Mouse (Mus musculus) heart, postnatal 0 days (tissue): ENCODE measurements at regions not wholly inside any gene's neighbourhood (a gene's known extent, or its start where the extent isn't known, plus 50 kb on each side); places are given as distances from the start of the nearest gene placed in this dataset.

Experiments used
- ATAC-seq: fragments of 200-750 bp; cut with Nextera tagmentation; 2 replicates; pipeline ENCODE4 v1.8.0; 2017; ENCODE audit warnings: low read depth, moderate number of reproducible peaks, moderate library complexity; ENCODE audit not compliant: insufficient read depth
- DNase-seq: peaks from one replicate; pipeline ENCODE4 v3.0.0-alpha.2; 2016; ENCODE audit warnings: low spot score
- H3K27ac ChIP-seq: fragments of 300-500 bp; sonication (generic); 2 replicates; pipeline ENCODE4 v1.5.1; 2014; ENCODE audit warnings: low read depth, mild to moderate bottlenecking
- H3K27me3 ChIP-seq: fragments of 300-500 bp; sonication (generic); 2 replicates; pipeline ENCODE4 v1.6.1; 2014; ENCODE audit warnings: low read length, mixed read lengths; ENCODE audit not compliant: control insufficient read depth, insufficient read depth
- H3K36me3 ChIP-seq: fragments of 300-500 bp; sonication (generic); replicated peaks from 2 replicates; pipeline ENCODE4 v1.6.1; 2014; ENCODE audit warnings: low read length, mixed read lengths; ENCODE audit not compliant: control insufficient read depth, insufficient read depth
- H3K4me1 ChIP-seq: fragments of 300-500 bp; sonication (generic); 2 replicates; pipeline ENCODE4 v1.6.1; 2014; ENCODE audit warnings: antibody characterized with exemption; ENCODE audit not compliant: control insufficient read depth, insufficient read depth
- H3K4me2 ChIP-seq: fragments of 300-500 bp; sonication (generic); 2 replicates; pipeline ENCODE4 v1.6.1; 2014; ENCODE audit warnings: low read depth, mild to moderate bottlenecking, low read length, moderate library complexity
- H3K4me3 ChIP-seq: fragments of 300-500 bp; sonication (generic); 2 replicates; pipeline ENCODE4 v1.5.1; 2014; ENCODE audit warnings: low read depth, low read length
- H3K9ac ChIP-seq: fragments of 300-500 bp; sonication (generic); replicated peaks from 2 replicates; pipeline ENCODE4 v1.6.1; 2014; ENCODE audit warnings: low read depth, low read length, mixed read lengths
- H3K9me3 ChIP-seq: fragments of 300-500 bp; sonication (generic); replicated peaks from 2 replicates; pipeline ENCODE4 v1.6.1; 2016; ENCODE audit warnings: low read length; ENCODE audit not compliant: control insufficient read depth
- CTCF ChIP-seq: IDR thresholded peaks from 2 replicates; pipeline ENCODE4 v1.5.1; 2016; ENCODE audit warnings: antibody characterized with exemption, control low read depth, low read depth
- EP300 ChIP-seq: IDR thresholded peaks from 2 replicates; pipeline ENCODE4 v1.6.1; 2016; ENCODE audit warnings: antibody characterized with exemption, low read depth
- WGBS: fragments of 180-500 bp; shearing (Covaris S2); extraction: QIAGEN DNeasy Blood & Tissue Kit; methylation state at CpG from one replicate; pipeline ENCODE4 v1.1.7; 2014; 5-methylcytosine and 5-hydroxymethylcytosine counted together

DNA sequence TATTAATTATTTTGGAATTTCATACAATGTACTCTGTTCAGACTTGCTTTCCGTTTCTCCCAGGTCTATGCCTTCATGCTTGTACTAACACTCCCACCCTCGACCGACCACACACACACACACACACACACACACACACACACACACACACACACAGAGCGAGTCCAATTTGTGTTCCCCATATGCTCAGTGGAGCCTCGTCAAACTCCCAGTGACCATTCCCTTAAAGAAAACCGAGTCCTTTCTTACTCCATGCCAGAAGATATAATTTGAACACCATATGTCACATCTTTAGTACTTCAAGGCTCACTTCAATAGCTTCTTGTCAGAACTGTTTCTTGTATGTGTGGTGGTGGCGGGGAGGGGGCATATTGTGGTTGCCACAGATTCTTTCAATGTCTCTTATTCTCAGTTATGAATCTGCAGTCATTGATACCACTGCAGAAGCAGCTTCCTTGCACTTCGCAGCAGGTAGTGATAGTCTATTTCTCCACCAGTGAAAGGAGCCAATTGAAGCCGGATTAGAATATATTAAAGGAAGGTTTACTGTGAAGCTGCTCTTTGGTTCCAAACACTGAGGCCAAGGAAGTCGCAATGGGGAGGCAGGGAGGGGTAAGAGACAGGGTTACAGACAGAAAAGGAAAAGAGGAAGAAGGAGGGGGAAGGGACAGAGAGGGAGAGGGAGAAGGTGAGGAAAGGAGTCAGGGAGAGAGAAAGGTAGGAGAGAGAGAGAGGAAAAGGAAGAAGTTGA lies 672.3 kb downstream of the Vgll3 start:
- H3K4me1 ChIP-seq = no peaks in the 10 kb centered on the region
- TF ChIP-seq CTCF = no peak
- no peak for TF ChIP-seq EP300
- H3K4me3 ChIP-seq = no peak overlapping the region
- ATAC-seq = no peak
- no peak overlapping the region for H3K9ac ChIP-seq
- H3K27ac ChIP-seq = no peak overlapping the region
- no peak overlapping the region for H3K4me2 ChIP-seq
- H3K27me3 ChIP-seq = no peaks in the 10 kb centered on the region
- no peak for DNase-seq
- H3K36me3 ChIP-seq = no peaks in the 10 kb centered on the region
- WGBS = 64% methylated on average over 10 of the region's 10 CpGs
- 0 out of 2 replicates have a peak, but pooled peaks cover 4% of the 10 kb centered on the region for H3K9me3 ChIP-seq

- H3K9me3 ChIP-seq = 0 out of 2 replicates have a peak, but pooled peaks cover 4% of the 10 kb centered on the region
These were observed 680.5 kb downstream of the Vgll3 start for GRCm38 (mm10) chr16:66495532-66495931.

More at GRCm38 (mm10) chr16:66495532-66495931, 680.5 kb downstream of the Vgll3 start:
- Histone ChIP-seq H3K27ac (no peak overlapping the region), H3K9ac (no peak overlapping the region), H3K4me2 (no peak overlapping the region), H3K4me1 (no peaks in the 10 kb centered on the region), H3K36me3 (no peaks in the 10 kb centered on the region), H3K4me3 (no peak overlapping the region), H3K27me3 (no peaks in the 10 kb centered on the region)
- no peak for TF ChIP-seq EP300
- peak; percentile 23 for TF ChIP-seq CTCF
- DNase-seq = no peak
- WGBS = 57% methylated on average over 3 of the region's 3 CpGs
- no peak for ATAC-seq
